Mouse (Mus musculus) embryonic facial prominence, embryonic 14.5 days (tissue): ENCODE results near the gene Mybpc3. TPM values are rescaled to one million over a fixed set of nuclear protein-coding genes. Genes with fewer than 3 reads are reported as not detected.

Source experiments
- ATAC-seq: fragments of 200-750 bp; cut with Nextera tagmentation; 2 replicates; pipeline ENCODE4 v1.8.0; 2017; ENCODE audit warnings: low read depth, moderate number of reproducible peaks, moderate TSS enrichment
- DNase-seq: peaks from one replicate; pipeline ENCODE4 v3.0.0-alpha.2; 2015; ENCODE audit warnings: low spot score
- H3K27ac ChIP-seq: fragments of 300-500 bp; sonication (generic); replicated peaks from 2 replicates; pipeline ENCODE4 v1.5.1; 2014; ENCODE audit warnings: low read depth, mild to moderate bottlenecking, low read length, moderate library complexity
- H3K27me3 ChIP-seq: fragments of 300-500 bp; sonication (generic); replicated peaks from 2 replicates; pipeline ENCODE4 v1.6.1; 2014; ENCODE audit warnings: low read length; ENCODE audit not compliant: control insufficient read depth, insufficient read depth
- H3K36me3 ChIP-seq: fragments of 300-500 bp; sonication (generic); 2 replicates; pipeline ENCODE4 v1.6.1; 2014; ENCODE audit warnings: low read length, mixed read lengths; ENCODE audit not compliant: control insufficient read depth, insufficient read depth
- H3K4me1 ChIP-seq: fragments of 300-500 bp; sonication (generic); 2 replicates; pipeline ENCODE4 v1.6.1; 2014; ENCODE audit warnings: antibody characterized with exemption, low read length; ENCODE audit not compliant: control insufficient read depth, insufficient read depth
- H3K4me2 ChIP-seq: fragments of 300-500 bp; sonication (generic); 2 replicates; pipeline ENCODE4 v1.6.1; 2014; ENCODE audit warnings: low read depth, mild to moderate bottlenecking, low read length, moderate library complexity, mixed read lengths
- H3K4me3 ChIP-seq: fragments of 300-500 bp; sonication (generic); 2 replicates; pipeline ENCODE4 v1.5.1; 2014; ENCODE audit warnings: low read depth, mild to moderate bottlenecking, low read length
- H3K9ac ChIP-seq: fragments of 300-500 bp; sonication (generic); 2 replicates; pipeline ENCODE4 v1.6.1; 2014; ENCODE audit warnings: low read depth, mild to moderate bottlenecking, low read length, moderate library complexity, mixed read lengths
- H3K9me3 ChIP-seq: fragments of 300-500 bp; sonication (generic); 2 replicates; pipeline ENCODE4 v1.6.1; 2016; ENCODE audit warnings: low read length; ENCODE audit not compliant: control insufficient read depth
- WGBS: fragments of 180-500 bp; shearing (Covaris S2); extraction: QIAGEN DNeasy Blood & Tissue Kit; methylation state at CpG from one replicate; pipeline ENCODE4 v1.1.7; 2014; 5-methylcytosine and 5-hydroxymethylcytosine counted together
- polyA plus RNA-seq: library from polyadenylated mRNA; unstranded; fragments of >200 nt; fragmentation: Nextera tagmentation; extraction: Ambion mirVana; gene quantifications from 2 replicates; pipeline ENCODE4 v1.2.1, GENCODE M21; 2014

Gene Mybpc3
- polyA plus RNA-seq, 1 experiment from 2014 or later, result 0.79 TPM

- Histone ChIP-seq H3K4me2 (no peak overlapping the region), H3K9me3 (no peaks in the 10 kb centered on the region), H3K4me1 (no peaks in the 10 kb centered on the region), H3K36me3 (no peaks in the 10 kb centered on the region), H3K4me3 (no peak overlapping the region), H3K27me3 (no peaks in the 10 kb centered on the region), H3K9ac (no peak overlapping the region; the same call in 1 of the 2 replicates), H3K27ac (no peak overlapping the region)
- 85% methylated on average over 14 of the region's 14 CpGs for WGBS
- ATAC-seq, result no peak
- no peak for DNase-seq
Measured at GRCm38 (mm10) chr2:91085494-91086391, 32.2 kb upstream of the Mybpc3 start.

- 66% methylated on average over 9 of the region's 9 CpGs for WGBS
- no peaks in the 10 kb centered on the region for H3K27me3 ChIP-seq
- ATAC-seq (no peak), DNase-seq (no peak)
- H3K9me3 ChIP-seq, result no peaks in the 10 kb centered on the region
- no peak overlapping the region for H3K9ac ChIP-seq
- H3K4me2 ChIP-seq, result no peak overlapping the region
- H3K27ac ChIP-seq, result no peak overlapping the region
- H3K36me3 ChIP-seq, result no peaks in the 10 kb centered on the region
- H3K4me3 ChIP-seq, result no peak overlapping the region
- H3K4me1 ChIP-seq, result no peaks in the 10 kb centered on the region
Measured at GRCm38 (mm10) chr2:91086392-91087237, 31.3 kb upstream of the Mybpc3 start.

GRCm38 (mm10) chr2:91087453-91087852 is 30.5 kb upstream of the Mybpc3 start:
- Histone ChIP-seq H3K4me3 (no peak overlapping the region), H3K9ac (no peak overlapping the region), H3K4me2 (no peak overlapping the region), H3K9me3 (no peaks in the 10 kb centered on the region), H3K36me3 (no peaks in the 10 kb centered on the region), H3K27me3 (no peaks in the 10 kb centered on the region), H3K27ac (no peak overlapping the region), H3K4me1 (no peaks in the 10 kb centered on the region)
- ATAC-seq (no peak), DNase-seq (no peak)
- 80% methylated on average over 9 of the region's 9 CpGs for WGBS

DNA sequence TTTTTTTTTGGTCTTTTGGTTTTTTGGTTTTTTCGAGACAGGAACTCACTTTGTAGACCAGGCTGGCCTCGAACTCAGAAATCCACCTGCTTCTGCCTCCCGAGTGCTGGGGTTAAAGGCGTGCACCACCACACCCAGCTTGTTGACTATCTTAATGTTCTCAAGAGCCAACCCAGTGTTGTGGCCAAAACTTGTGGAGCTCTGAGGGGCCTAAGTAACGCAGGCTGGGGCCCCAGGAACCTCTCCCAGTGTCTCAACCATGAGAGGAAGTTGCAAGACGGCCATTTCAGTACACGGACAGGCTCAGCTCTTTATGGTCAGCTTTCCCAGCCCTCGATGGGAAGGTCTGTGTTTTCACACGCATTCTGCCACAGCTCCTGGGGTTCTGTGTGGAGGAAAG is 29.0 kb upstream of the Mybpc3 start:
- Histone ChIP-seq H3K4me2 (no peak overlapping the region), H3K4me3 (no peak overlapping the region), H3K4me1 (no peaks in the 10 kb centered on the region), H3K9me3 (no peaks in the 10 kb centered on the region), H3K9ac (no peak overlapping the region), H3K27ac (no peak overlapping the region), H3K36me3 (no peaks in the 10 kb centered on the region), H3K27me3 (no peaks in the 10 kb centered on the region)
- no peak for ATAC-seq
- DNase-seq, result no peak
- 76% methylated on average over 9 of the region's 9 CpGs for WGBS

DNA sequence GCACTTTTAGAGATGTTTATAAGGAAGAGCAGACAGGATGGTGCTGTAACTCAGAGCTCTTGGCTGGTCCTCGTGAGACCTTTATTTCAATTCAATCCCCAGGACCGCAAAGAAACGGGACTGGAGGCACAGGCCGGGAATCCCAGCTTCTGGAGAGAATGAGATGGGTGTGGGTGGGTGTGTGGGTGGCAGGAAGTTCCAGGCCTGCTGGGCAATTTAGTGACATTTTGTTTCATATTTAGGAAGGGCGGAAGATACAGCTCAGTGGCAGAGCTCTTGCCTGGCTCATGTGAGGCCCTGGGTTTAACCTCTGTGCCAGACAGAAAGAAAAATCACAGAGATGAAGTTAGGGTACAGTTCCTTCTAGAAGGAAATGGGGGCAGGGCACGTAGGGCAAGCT is 27.7 kb upstream of the Mybpc3 start:
- DNase-seq, result no peak
- no peak for ATAC-seq
- H3K27me3 ChIP-seq, result no peaks in the 10 kb centered on the region
- no peak overlapping the region for H3K4me3 ChIP-seq
- no peaks in the 10 kb centered on the region for H3K9me3 ChIP-seq
- H3K9ac ChIP-seq, result no peak overlapping the region
- H3K4me1 ChIP-seq, result no peaks in the 10 kb centered on the region
- no peak overlapping the region for H3K4me2 ChIP-seq
- no peak overlapping the region for H3K27ac ChIP-seq
- no peaks in the 10 kb centered on the region for H3K36me3 ChIP-seq
- 62% methylated on average over 6 of the region's 6 CpGs for WGBS

GRCm38 (mm10) chr2:91090827-91091226 is 27.1 kb upstream of the Mybpc3 start:
- Histone ChIP-seq H3K36me3 (no peaks in the 10 kb centered on the region), H3K27me3 (no peaks in the 10 kb centered on the region), H3K4me1 (no peaks in the 10 kb centered on the region), H3K4me2 (no peak overlapping the region), H3K9ac (no peak overlapping the region), H3K4me3 (no peak overlapping the region), H3K27ac (no peak overlapping the region), H3K9me3 (no peaks in the 10 kb centered on the region)
- no peak for DNase-seq
- no peak for ATAC-seq
- 66% methylated on average over 6 of the region's 6 CpGs for WGBS

- Histone ChIP-seq H3K9ac (no peak overlapping the region), H3K4me3 (no peak overlapping the region), H3K36me3 (no peaks in the 10 kb centered on the region), H3K9me3 (no peaks in the 10 kb centered on the region), H3K27ac (no peak overlapping the region), H3K4me1 (no peaks in the 10 kb centered on the region), H3K27me3 (no peaks in the 10 kb centered on the region), H3K4me2 (no peak overlapping the region)
- 65% methylated on average over 13 of the region's 14 CpGs for WGBS
- no peak for ATAC-seq
- DNase-seq, result no peak
Measured at GRCm38 (mm10) chr2:91096524-91096923, 21.4 kb upstream of the Mybpc3 start.

DNA sequence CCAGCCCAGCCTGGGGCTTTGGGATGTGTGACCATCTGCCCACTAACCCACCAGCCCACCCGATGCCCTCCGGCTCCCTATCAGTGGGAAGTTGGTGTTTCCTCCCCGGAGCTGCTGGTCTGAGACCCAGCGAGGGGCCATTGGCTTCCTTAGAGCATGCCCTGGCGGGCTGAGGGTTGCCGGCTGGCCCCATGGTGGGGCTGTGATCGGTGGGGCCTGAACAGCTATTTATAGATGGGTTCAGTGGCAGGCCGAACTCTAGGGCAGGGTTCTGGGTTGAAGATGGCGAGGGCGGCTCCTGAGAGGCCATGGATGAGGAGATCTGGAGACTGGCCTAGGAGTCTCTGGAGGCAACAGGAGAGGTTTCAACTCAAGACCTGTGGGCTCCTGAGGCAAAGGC is 20.9 kb upstream of the Mybpc3 start:
- Histone ChIP-seq H3K9me3 (no peaks in the 10 kb centered on the region), H3K27ac (no peak overlapping the region), H3K36me3 (no peaks in the 10 kb centered on the region), H3K9ac (0 out of 2 replicates have a peak overlapping the region, but pooled peaks have one; percentile 48), H3K4me2 (no peak overlapping the region), H3K27me3 (no peaks in the 10 kb centered on the region), H3K4me3 (0 out of 2 replicates have a peak overlapping the region, but pooled peaks have one; percentile 14), H3K4me1 (no peaks in the 10 kb centered on the region)
- WGBS, result 91% methylated on average over 10 of the region's 10 CpGs
- ATAC-seq (no peak), DNase-seq (no peak)
